In genomic region chr14:55659960-55660573, GRCm38 (mm10) we compare ENCODE assay signal across 8 mouse cellular contexts. TPM values are rescaled to one million over a fixed set of nuclear protein-coding genes. Genes with fewer than 3 reads are reported as not detected.
DNase-seq lines count a peak whose midpoint lies in the region; ATAC-seq and TF ChIP-seq lines count a peak whose summit lies in the region.

Mdp1 (minus strand) TSS chr14:55660508.

- peak; percentile 66 to 70 for DNase-seq in CD8-positive naive resting alpha-beta T cell, adult 2 months (ENCODE audit: low read depth in 2 of 2, low spot score in 2 of 2)
- peak; percentile 95 for DNase-seq in kidney, postnatal 0 days (ENCODE audit: low spot score)
- peak; percentile 75 for DNase-seq in liver, embryonic 11.5 days (ENCODE audit: low spot score)
- peak; percentile 78 to 89 for DNase-seq in spleen, postnatal 4 days (ENCODE audit: low spot score in 2 of 2)

- peak within 1 kb of the TSS; percentile 51 for H3ac ChIP-seq in myocyte (ENCODE audit: control insufficient read depth, insufficient read length)

- ATAC-seq in erythroid progenitor cell, adult 5-6 weeks (replicated peaks; ENCODE audit: low FRiP score, poor library complexity, severe bottlenecking), result peak; percentile 98
- ATAC-seq in heart, embryonic 12.5 days (ENCODE audit: insufficient number of reproducible peaks, low FRiP score), result peak; percentile 92
- peak; percentile 88 for ATAC-seq in kidney, postnatal 0 days (replicated peaks; ENCODE audit: low FRiP score, low read depth)
- peak; percentile 96 for ATAC-seq in liver, embryonic 11.5 days (replicated peaks; ENCODE audit: low FRiP score)

- TF ChIP-seq CTCF in kidney, postnatal 0 days (IDR thresholded peaks at IDR 0.05; ENCODE audit: low read depth), result peak; percentile 57

- no peaks in the 10 kb centered on the region for H3K9me3 ChIP-seq in heart, embryonic 12.5 days (replicated peaks)
- H3K9me3 ChIP-seq in kidney, postnatal 0 days (replicated peaks; ENCODE audit: low read length), result no peaks in the 10 kb centered on the region
- no peaks in the 10 kb centered on the region for H3K9me3 ChIP-seq in liver, embryonic 11.5 days (ENCODE audit: control insufficient read depth, low read length)

- peak within 1 kb of the TSS; percentile 86 for H3K9ac ChIP-seq in heart, embryonic 12.5 days
- H3K9ac ChIP-seq in kidney, postnatal 0 days (ENCODE audit: low read depth, low read length), result peak within 1 kb of the TSS; percentile 77
- peak within 1 kb of the TSS; percentile 78 for H3K9ac ChIP-seq in liver, embryonic 11.5 days (ENCODE audit: low read depth, low read length)

- peak; percentile 53 for TF ChIP-seq POLR2A in myocyte (IDR thresholded peaks at IDR 0.05; ENCODE audit: insufficient read length, low read depth)

- H3K79me2 ChIP-seq in myocyte (ENCODE audit: control insufficient read depth, insufficient read depth), result no peaks in the 10 kb centered on the region

- 0% methylated on average over 39 of the region's 39 CpGs for WGBS in heart, embryonic 12.5 days
- WGBS in kidney, postnatal 0 days, result under 1% methylated on average over 39 of the region's 39 CpGs
- WGBS in liver, embryonic 11.5 days, result under 1% methylated on average over 39 of the region's 39 CpGs

- H3K4me3 ChIP-seq in brown adipose tissue, adult 24 weeks (ENCODE audit: insufficient read depth, low read depth, low read length), result peak within 1 kb of the TSS; percentile 94
- H3K4me3 ChIP-seq in heart, embryonic 12.5 days, result peak within 1 kb of the TSS; percentile 82
- peak within 1 kb of the TSS; percentile 72 for H3K4me3 ChIP-seq in kidney, postnatal 0 days (replicated peaks; ENCODE audit: low read depth, low read length)
- H3K4me3 ChIP-seq in liver, embryonic 11.5 days (ENCODE audit: low read depth, low read length), result peak within 1 kb of the TSS; percentile 71
- H3K4me3 ChIP-seq in myocyte, result peak within 1 kb of the TSS; percentile 66

- peaks cover 42% of the 10 kb centered on the region for H3K36me3 ChIP-seq in heart, embryonic 12.5 days
- peaks cover 14% of the 10 kb centered on the region; the same call in 1 of the 2 replicates for H3K36me3 ChIP-seq in kidney, postnatal 0 days (ENCODE audit: insufficient read depth, low read length)
- peaks cover 10% of the 10 kb centered on the region; the same call in 1 of the 2 replicates for H3K36me3 ChIP-seq in liver, embryonic 11.5 days (ENCODE audit: control insufficient read depth, insufficient read depth, low read length)
- peaks cover 13% of the 10 kb centered on the region for H3K36me3 ChIP-seq in myocyte (ENCODE audit: control insufficient read depth, insufficient read depth)

- H3K4me1 ChIP-seq in brown adipose tissue, adult 24 weeks (ENCODE audit: control insufficient read depth, insufficient read depth, insufficient read length, low read length), result peaks cover 3% of the 10 kb centered on the region; the same call in 1 of the 2 replicates
- peaks cover 25% of the 10 kb centered on the region for H3K4me1 ChIP-seq in heart, embryonic 12.5 days (replicated peaks)
- 0 out of 2 replicates have a peak, but pooled peaks cover 3% of the 10 kb centered on the region for H3K4me1 ChIP-seq in kidney, postnatal 0 days (replicated peaks; ENCODE audit: insufficient read depth, low read length)
- H3K4me1 ChIP-seq in liver, embryonic 11.5 days (replicated peaks; ENCODE audit: control insufficient read depth, insufficient read depth, low read length), result peaks cover 8% of the 10 kb centered on the region; the same call in 1 of the 2 replicates

- H3K27me3 ChIP-seq in heart, embryonic 12.5 days (replicated peaks), result no peaks in the 10 kb centered on the region
- no peaks in the 10 kb centered on the region for H3K27me3 ChIP-seq in kidney, postnatal 0 days (ENCODE audit: insufficient read depth, low read length)
- H3K27me3 ChIP-seq in liver, embryonic 11.5 days (replicated peaks; ENCODE audit: control insufficient read depth, insufficient read depth, low read length), result no peaks in the 10 kb centered on the region
- H3K27me3 ChIP-seq in myocyte (ENCODE audit: control insufficient read depth, insufficient read depth, insufficient read length), result no peaks in the 10 kb centered on the region

- H3K4me2 ChIP-seq in heart, embryonic 12.5 days, result peak within 1 kb of the TSS; percentile 74
- peak within 1 kb of the TSS; percentile 53 for H3K4me2 ChIP-seq in kidney, postnatal 0 days (ENCODE audit: low read length)
- H3K4me2 ChIP-seq in liver, embryonic 11.5 days, result peak within 1 kb of the TSS; percentile 64
- H3K4me2 ChIP-seq in myocyte (ENCODE audit: low read depth), result peak within 1 kb of the TSS; percentile 72

- H3K27ac ChIP-seq in brown adipose tissue, adult 24 weeks (replicated peaks; ENCODE audit: low read depth, low read length), result peak within 1 kb of the TSS; percentile 37
- H3K27ac ChIP-seq in heart, embryonic 12.5 days (ENCODE audit: poor library complexity, severe bottlenecking), result peak within 1 kb of the TSS; percentile 71
- peak within 1 kb of the TSS; percentile 60; the same call in 1 of the 2 replicates for H3K27ac ChIP-seq in kidney, postnatal 0 days
- H3K27ac ChIP-seq in liver, embryonic 11.5 days (ENCODE audit: low read depth, low read length), result peak within 1 kb of the TSS; percentile 59

TF ChIP-seq in myocyte, 11 proteins besides CTCF, POLR2A, EP300 and RAD21:
- no peak for TF ChIP-seq MYOD1 (IDR thresholded peaks at IDR 0.05; ENCODE audit: control insufficient read depth in 1 of 3, insufficient read length in 2 of 3, low read depth in 2 of 3)
- peak in 1 of 3 experiments; percentile 10 for TF ChIP-seq MYOG (IDR thresholded peaks at IDR 0.05; ENCODE audit: control insufficient read depth in 1 of 3, insufficient read depth in 1 of 3, insufficient read length in 2 of 3, low read depth in 2 of 3)
- peak; percentile 15 for TF ChIP-seq POLR2AphosphoS2 (IDR thresholded peaks at IDR 0.05; ENCODE audit: insufficient read length, low read depth)
- no peak for TF ChIP-seq TCF3 (IDR thresholded peaks at IDR 0.05; ENCODE audit: insufficient read length, low read depth)
- TF ChIP-seq REST (IDR thresholded peaks at IDR 0.05; ENCODE audit: insufficient read depth, insufficient read length), result no peak
TF ChIP-seq in myocyte: peak in this region for 2.

RNA-seq across cellular contexts. Expression of gene Mdp1, which starts in this region (rescaled TPM):
- 29.0 and 33.3 TPM in 2 replicates for polyA plus RNA-seq in brown adipose tissue, adult 24 weeks (2012; ENCODE audit: insufficient read depth, insufficient read length, missing spikeins)
- 14.3 and 20.5 TPM in 2 replicates for total RNA-seq in erythroid progenitor cell, adult 5-6 weeks (2015; ENCODE audit: low replicate concordance)
- total RNA-seq in erythroid progenitor cell, adult 5-6 weeks (2017; ENCODE audit: low replicate concordance), result 2.3 and 14.9 TPM in 2 replicates
- 74.1 and 76.7 TPM in 2 replicates for polyA plus RNA-seq in heart, embryonic 12.5 days (2016; fragmentation: Nextera tagmentation; extraction: Ambion mirVana)
- polyA plus RNA-seq in kidney, postnatal 0 days (2015; fragmentation: Nextera tagmentation; extraction: Ambion mirVana), result 48.8 and 56.0 TPM in 2 replicates
- polyA plus RNA-seq in liver, embryonic 11.5 days (2014; fragmentation: Nextera tagmentation; extraction: Ambion mirVana), result 40.2 and 43.8 TPM in 2 replicates
- 21.3 TPM for polyA plus RNA-seq in myocyte (2012; fragmentation: generic; extraction: Trizol)

Comparison
In these comparisons a context has a peak if more than half of its experiments do, and no peak if none do; other contexts are left out.
1. Peak in every context shown above with its lines: DNase-seq, ATAC-seq, H3K4me3 ChIP-seq and H3K27ac ChIP-seq.